Mouse (Mus musculus): ENCODE measurements at regions not wholly inside any gene's neighbourhood (a gene's known extent, or its start where the extent isn't known, plus 50 kb on each side); places are given as distances from the start of the nearest gene placed in this dataset.

GRCm38 (mm10) chr4:93986189-93986588, 570.2 kb upstream of the Gm10306 start:
- no peaks in the 10 kb centered on the region for H3K27me3 ChIP-seq
- no peak overlapping the region for H3K27ac ChIP-seq
- H3K9ac ChIP-seq = no peak overlapping the region
- ATAC-seq (ENCODE audit: low FRiP score) = no peak
- H3K4me2 ChIP-seq (replicated peaks) = no peak overlapping the region
- no peaks in the 10 kb centered on the region for H3K9me3 ChIP-seq (replicated peaks)
- 91% methylated on average over 3 of the region's 3 CpGs for WGBS
- H3K36me3 ChIP-seq = no peaks in the 10 kb centered on the region
- H3K4me3 ChIP-seq = no peak overlapping the region
- H3K4me1 ChIP-seq = no peaks in the 10 kb centered on the region

GRCm38 (mm10) chr4:93990273-93990869, 566.0 kb upstream of the Gm10306 start:
- no peak overlapping the region for H3K4me3 ChIP-seq
- no peaks in the 10 kb centered on the region for H3K9me3 ChIP-seq (replicated peaks)
- H3K27me3 ChIP-seq = no peaks in the 10 kb centered on the region
- no peak overlapping the region for H3K27ac ChIP-seq
- no peak overlapping the region for H3K4me2 ChIP-seq (replicated peaks)
- H3K36me3 ChIP-seq = no peaks in the 10 kb centered on the region
- H3K4me1 ChIP-seq = no peaks in the 10 kb centered on the region
- no peak for ATAC-seq (ENCODE audit: low FRiP score)
- no peak overlapping the region for H3K9ac ChIP-seq
- 82% methylated on average over 7 of the region's 7 CpGs for WGBS

- Histone ChIP-seq H3K9me3 (replicated peaks) (no peaks in the 10 kb centered on the region), H3K4me2 (replicated peaks) (no peak overlapping the region), H3K36me3 (no peaks in the 10 kb centered on the region), H3K27me3 (no peaks in the 10 kb centered on the region), H3K4me1 (no peaks in the 10 kb centered on the region), H3K4me3 (no peak overlapping the region), H3K9ac (no peak overlapping the region), H3K27ac (no peak overlapping the region)
- no peak for ATAC-seq (ENCODE audit: low FRiP score)
- WGBS = 92% methylated on average over 1 of the region's 1 CpGs
These were observed 550.5 kb upstream of the Gm10306 start for GRCm38 (mm10) chr4:94005818-94006217.

DNA sequence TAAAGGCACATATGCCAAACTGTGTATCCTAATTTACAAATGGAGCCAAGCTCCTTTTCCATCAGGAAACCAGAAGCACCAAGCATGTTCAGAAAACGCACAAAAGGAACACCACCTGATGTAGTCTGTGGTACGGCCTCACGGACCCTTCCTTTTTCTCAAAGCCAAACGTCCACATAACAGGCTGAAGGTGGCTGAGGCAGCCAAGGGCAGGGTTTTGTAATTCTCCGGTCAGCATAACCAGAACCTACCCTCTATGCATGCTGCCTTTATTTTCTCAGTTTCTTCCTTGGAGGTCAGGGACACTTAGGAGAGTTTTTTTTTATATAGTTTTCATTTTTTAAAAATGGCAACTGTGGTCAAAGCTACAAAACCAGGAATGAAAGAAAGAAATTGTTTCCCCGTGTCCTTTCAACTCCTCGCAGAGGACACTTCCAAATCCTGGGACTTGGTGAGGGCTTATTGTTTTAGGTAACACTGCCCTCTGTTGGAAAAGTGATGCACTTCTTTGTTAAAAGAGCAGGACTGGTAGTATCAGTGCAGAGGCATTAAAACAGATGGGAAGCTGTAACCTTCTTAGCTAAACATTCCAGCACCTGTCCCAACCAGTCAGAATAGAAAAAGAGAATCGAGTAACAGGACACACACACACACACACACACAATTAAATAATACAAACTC, 549.1 kb upstream of the Gm10306 start:
- no peaks in the 10 kb centered on the region for H3K27me3 ChIP-seq
- H3K9ac ChIP-seq = no peak overlapping the region
- H3K27ac ChIP-seq = no peak overlapping the region
- H3K4me2 ChIP-seq (replicated peaks) = no peak overlapping the region
- H3K36me3 ChIP-seq = no peaks in the 10 kb centered on the region
- H3K4me1 ChIP-seq = no peaks in the 10 kb centered on the region
- no peak overlapping the region for H3K4me3 ChIP-seq
- ATAC-seq (ENCODE audit: low FRiP score) = peak; percentile 91
- H3K9me3 ChIP-seq (replicated peaks) = no peaks in the 10 kb centered on the region
- WGBS = 48% methylated on average over 8 of the region's 8 CpGs

DNA sequence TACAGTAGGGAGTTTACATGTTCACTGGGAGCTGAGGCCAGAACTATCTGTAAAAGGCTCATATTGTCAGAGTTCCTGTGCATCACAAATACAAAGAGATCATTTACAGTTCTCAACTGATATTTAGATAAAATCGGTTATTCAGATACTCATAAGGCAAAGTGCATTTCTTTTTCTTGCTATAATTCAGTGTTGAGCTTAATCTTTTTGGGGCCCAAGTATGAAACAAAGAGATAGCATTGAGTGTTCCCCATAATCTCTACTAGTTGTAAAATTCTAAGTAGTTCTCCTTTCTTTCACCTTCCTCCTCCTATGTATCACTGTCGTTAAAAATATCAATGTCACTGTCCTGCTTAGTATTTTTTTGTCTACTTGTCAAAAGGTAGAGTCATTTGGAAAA, 540.6 kb upstream of the Gm10306 start:
- no peak overlapping the region for H3K4me2 ChIP-seq (replicated peaks)
- no peaks in the 10 kb centered on the region for H3K36me3 ChIP-seq
- no peak overlapping the region for H3K9ac ChIP-seq
- H3K9me3 ChIP-seq (replicated peaks) = no peaks in the 10 kb centered on the region
- no peaks in the 10 kb centered on the region for H3K4me1 ChIP-seq
- no peak overlapping the region for H3K4me3 ChIP-seq
- WGBS = 93% methylated on average over 2 of the region's 2 CpGs
- no peak overlapping the region for H3K27ac ChIP-seq
- no peak for ATAC-seq (ENCODE audit: low FRiP score)
- no peaks in the 10 kb centered on the region for H3K27me3 ChIP-seq

GRCm38 (mm10) chr4:94017702-94018101, 538.6 kb upstream of the Gm10306 start:
- Histone ChIP-seq H3K4me1 (no peaks in the 10 kb centered on the region), H3K4me2 (replicated peaks) (no peak overlapping the region), H3K36me3 (no peaks in the 10 kb centered on the region), H3K9me3 (replicated peaks) (no peaks in the 10 kb centered on the region), H3K27me3 (no peaks in the 10 kb centered on the region), H3K4me3 (no peak overlapping the region), H3K9ac (no peak overlapping the region), H3K27ac (no peak overlapping the region)
- no peak for ATAC-seq (ENCODE audit: low FRiP score)
- 85% methylated on average over 3 of the region's 3 CpGs for WGBS

DNA sequence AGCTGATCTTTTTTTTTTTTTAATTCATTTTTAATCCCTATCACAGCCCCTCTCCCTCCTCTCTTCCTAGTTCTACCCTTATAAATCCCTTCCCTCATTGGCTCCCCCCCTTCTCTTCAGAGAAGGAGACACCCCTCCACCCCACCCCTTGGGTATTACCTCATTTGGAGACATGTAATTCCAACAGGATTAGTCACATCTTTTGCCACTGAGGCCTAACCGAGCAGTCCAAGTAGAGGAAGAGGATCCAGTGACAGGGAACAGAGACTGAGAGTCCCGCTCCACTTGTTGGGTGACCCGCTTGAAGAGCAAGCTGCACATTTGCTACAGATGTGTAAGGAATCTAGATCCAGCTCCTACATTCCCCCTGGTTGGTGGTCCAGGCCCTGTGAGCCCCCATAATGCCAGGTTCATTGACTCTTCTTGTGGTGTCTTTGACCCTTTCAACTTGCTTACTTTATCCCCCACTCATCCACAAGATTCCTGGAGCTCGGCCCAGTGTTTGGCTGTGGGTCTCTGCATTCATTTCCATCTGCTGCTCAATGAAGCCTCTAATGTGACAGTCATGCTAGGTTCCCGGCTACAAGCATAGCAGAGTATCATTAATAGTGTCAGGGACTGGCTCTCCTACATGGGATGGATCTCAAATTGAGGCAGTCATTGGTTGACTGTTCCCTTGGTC, 506.6 kb upstream of the Gm10306 start:
- 82% methylated on average over 5 of the region's 5 CpGs for WGBS
- no peak for ATAC-seq (ENCODE audit: low FRiP score)
- no peaks in the 10 kb centered on the region for H3K4me1 ChIP-seq
- H3K9me3 ChIP-seq (replicated peaks) = no peaks in the 10 kb centered on the region
- no peaks in the 10 kb centered on the region for H3K36me3 ChIP-seq
- no peak overlapping the region for H3K4me2 ChIP-seq (replicated peaks)
- H3K27me3 ChIP-seq = no peaks in the 10 kb centered on the region
- H3K4me3 ChIP-seq = no peak overlapping the region
- H3K9ac ChIP-seq = no peak overlapping the region
- H3K27ac ChIP-seq = no peak overlapping the region

DNA sequence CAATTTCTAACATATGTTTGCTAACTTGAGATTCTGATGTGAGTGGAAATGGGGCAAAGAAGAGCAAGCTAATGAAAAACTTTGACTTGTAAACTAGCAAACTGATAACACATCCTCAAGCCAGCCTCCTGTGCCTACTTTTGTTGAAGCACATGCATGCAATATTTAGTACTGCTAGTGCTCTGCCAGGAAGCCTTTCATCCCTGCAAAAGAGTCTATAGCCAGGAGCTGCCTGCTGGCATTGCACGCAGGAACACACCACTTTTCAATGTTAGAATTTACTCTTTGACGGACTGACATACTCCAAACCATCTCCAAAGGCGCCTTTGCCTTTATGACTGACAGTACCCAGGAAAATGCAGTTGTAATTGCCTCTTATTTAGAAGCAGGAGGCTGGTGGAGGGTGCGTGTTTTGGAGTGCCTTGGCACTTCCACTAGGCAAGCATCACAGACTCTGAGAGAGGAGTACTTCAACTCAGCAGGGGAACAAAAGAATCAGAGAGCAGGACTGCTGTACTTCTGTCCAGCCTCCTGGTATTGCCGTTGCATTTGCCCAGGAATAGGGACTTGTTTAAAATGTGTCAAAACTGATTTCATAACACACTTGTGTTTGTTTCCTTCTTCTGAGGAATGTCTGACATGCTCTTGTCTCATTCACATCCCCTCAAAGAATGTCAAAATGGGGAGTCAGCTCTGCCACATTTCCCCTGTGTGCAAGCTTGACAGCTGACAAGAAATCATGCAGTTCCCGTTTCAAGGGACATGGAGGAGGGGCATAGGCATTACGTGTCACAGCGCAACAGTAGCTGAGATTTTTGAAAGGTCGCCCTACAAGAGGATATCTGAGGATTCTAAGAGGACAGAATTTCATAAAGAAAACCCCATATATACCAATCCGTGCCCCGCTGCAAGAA, 503.8 kb upstream of the Gm10306 start:
- Histone ChIP-seq H3K27me3 (no peaks in the 10 kb centered on the region), H3K36me3 (no peaks in the 10 kb centered on the region), H3K4me3 (no peak overlapping the region), H3K9ac (no peak overlapping the region), H3K4me2 (replicated peaks) (no peak overlapping the region), H3K27ac (no peak overlapping the region), H3K4me1 (no peaks in the 10 kb centered on the region), H3K9me3 (replicated peaks) (no peaks in the 10 kb centered on the region)
- 79% methylated on average over 11 of the region's 11 CpGs for WGBS
- ATAC-seq (ENCODE audit: low FRiP score) = no peak

GRCm38 (mm10) chr4:94073178-94073870, 483.0 kb upstream of the Gm10306 start:
- ATAC-seq (ENCODE audit: low FRiP score) = no peak
- Histone ChIP-seq H3K27me3 (no peaks in the 10 kb centered on the region), H3K4me1 (no peaks in the 10 kb centered on the region), H3K27ac (no peak overlapping the region), H3K9me3 (replicated peaks) (no peaks in the 10 kb centered on the region), H3K36me3 (no peaks in the 10 kb centered on the region), H3K9ac (no peak overlapping the region), H3K4me3 (no peak overlapping the region), H3K4me2 (replicated peaks) (no peak overlapping the region)
- 51% methylated on average over 9 of the region's 9 CpGs for whole genome bisulfite sequencing

DNA sequence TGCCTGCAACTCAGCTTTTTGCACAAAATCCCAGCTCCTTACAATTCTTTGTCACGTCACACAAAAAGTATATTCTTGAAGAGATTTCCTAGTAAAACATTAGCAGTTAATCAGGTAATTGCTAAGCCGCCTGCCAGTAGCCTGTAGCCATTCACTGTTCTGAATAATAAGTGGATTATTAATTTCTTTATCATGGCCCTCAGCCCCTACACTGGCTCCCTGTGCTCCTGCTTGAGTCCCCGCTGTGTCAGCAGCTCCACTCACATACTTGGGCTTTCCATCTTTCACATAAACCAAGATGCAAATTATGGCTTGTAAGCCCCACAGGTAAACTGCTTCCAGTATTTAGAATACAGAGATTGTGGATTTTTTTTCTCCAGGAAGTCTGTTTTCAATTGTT, 473.5 kb upstream of the Gm10306 start:
- Histone ChIP-seq H3K4me1 (no peaks in the 10 kb centered on the region), H3K27me3 (no peaks in the 10 kb centered on the region), H3K4me3 (no peak overlapping the region), H3K27ac (no peak overlapping the region), H3K36me3 (no peaks in the 10 kb centered on the region), H3K4me2 (replicated peaks) (no peak overlapping the region), H3K9ac (no peak overlapping the region), H3K9me3 (replicated peaks) (no peaks in the 10 kb centered on the region)
- no peak for ATAC-seq (ENCODE audit: low FRiP score)
- 75% methylated on average over 3 of the region's 3 CpGs for WGBS

DNA sequence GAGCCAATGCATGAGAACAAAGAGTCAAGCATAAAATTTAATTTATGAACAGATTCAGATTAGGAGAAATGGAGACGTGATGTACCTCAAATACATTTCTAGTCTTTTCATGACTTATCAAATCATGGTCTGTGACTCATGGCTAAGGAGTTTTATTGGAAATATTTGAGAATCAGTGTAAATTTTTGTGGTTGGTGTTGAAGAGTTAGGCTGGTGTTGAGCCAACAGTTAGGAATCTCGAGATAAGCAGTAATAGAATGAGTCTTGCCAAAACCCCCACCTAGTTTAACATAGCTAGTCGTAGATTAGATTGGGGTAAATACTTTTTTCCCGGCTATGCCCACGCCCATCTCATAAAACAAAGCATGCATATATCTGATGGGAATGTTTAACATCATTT, 462.0 kb upstream of the Gm10306 start:
- no peaks in the 10 kb centered on the region for H3K27me3 ChIP-seq
- WGBS = 85% methylated on average over 5 of the region's 5 CpGs
- no peaks in the 10 kb centered on the region for H3K4me1 ChIP-seq
- no peak for ATAC-seq (ENCODE audit: low FRiP score)
- H3K27ac ChIP-seq = no peak overlapping the region
- no peaks in the 10 kb centered on the region for H3K9me3 ChIP-seq (replicated peaks)
- no peak overlapping the region for H3K4me2 ChIP-seq (replicated peaks)
- no peak overlapping the region for H3K4me3 ChIP-seq
- no peaks in the 10 kb centered on the region for H3K36me3 ChIP-seq
- no peak overlapping the region for H3K9ac ChIP-seq

DNA sequence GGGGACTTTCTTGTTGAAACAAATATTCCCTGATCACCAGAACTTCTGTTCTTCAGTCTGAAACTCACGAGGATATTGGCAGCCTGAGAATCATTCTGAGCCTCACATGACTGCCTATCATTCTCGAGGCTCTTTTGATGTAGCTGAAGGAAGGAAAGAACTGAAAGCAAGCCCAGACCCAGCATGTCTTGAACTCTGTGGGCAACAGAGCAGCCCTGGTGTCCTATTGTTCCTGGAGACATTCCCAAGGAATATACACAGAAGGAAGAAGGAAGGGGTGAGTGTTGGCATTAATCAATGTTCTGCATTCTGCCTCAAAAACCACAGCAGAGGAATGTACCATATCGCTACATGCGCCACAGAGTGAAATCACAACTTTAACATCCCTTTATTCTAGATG, 449.4 kb upstream of the Gm10306 start:
- H3K36me3 ChIP-seq = no peaks in the 10 kb centered on the region
- ATAC-seq (ENCODE audit: low FRiP score) = no peak
- WGBS = 77% methylated on average over 4 of the region's 4 CpGs

More for the DNA sequence above, 449.4 kb upstream of the Gm10306 start:
- no peak overlapping the region for H3K27ac ChIP-seq
- H3K9me3 ChIP-seq (replicated peaks) = no peaks in the 10 kb centered on the region
- no peak overlapping the region for H3K4me3 ChIP-seq
- no peaks in the 10 kb centered on the region for H3K4me1 ChIP-seq
- H3K27me3 ChIP-seq = no peaks in the 10 kb centered on the region
- H3K4me2 ChIP-seq (replicated peaks) = no peak overlapping the region
- no peak overlapping the region for H3K9ac ChIP-seq
